Mouse (Mus musculus) neural tube, embryonic 12.5 days (tissue): ENCODE measurements around the gene Adgrl3. TPM values are rescaled to one million over a fixed set of nuclear protein-coding genes. Genes with fewer than 3 reads are reported as not detected.

ENCODE experiments used
- ATAC-seq: fragments of 200-750 bp; cut with Nextera tagmentation; 2 replicates; pipeline ENCODE4 v1.8.0; 2017; ENCODE audit warnings: low read depth, mild to moderate bottlenecking, moderate TSS enrichment, moderate library complexity; ENCODE audit not compliant: low FRiP score
- H3K27ac ChIP-seq: fragments of 300-500 bp; sonication (generic); 2 replicates; pipeline ENCODE4 v1.5.1; 2016
- H3K27me3 ChIP-seq: fragments of 300-500 bp; sonication (generic); replicated peaks from 2 replicates; pipeline ENCODE4 v1.6.1; 2016; ENCODE audit warnings: mild to moderate bottlenecking
- H3K36me3 ChIP-seq: fragments of 300-500 bp; sonication (generic); 2 replicates; pipeline ENCODE4 v1.6.1; 2016; ENCODE audit warnings: mild to moderate bottlenecking
- H3K4me1 ChIP-seq: fragments of 300-500 bp; sonication (generic); 2 replicates; pipeline ENCODE4 v1.6.1; 2016
- H3K4me2 ChIP-seq: fragments of 300-500 bp; sonication (generic); replicated peaks from 2 replicates; pipeline ENCODE4 v1.6.1; 2016; ENCODE audit warnings: mild to moderate bottlenecking
- H3K4me3 ChIP-seq: fragments of 300-500 bp; sonication (generic); 2 replicates; pipeline ENCODE4 v1.5.1; 2016
- H3K9ac ChIP-seq: fragments of 300-500 bp; sonication (generic); 2 replicates; pipeline ENCODE4 v1.6.1; 2016; ENCODE audit warnings: mild to moderate bottlenecking
- H3K9me3 ChIP-seq: fragments of 300-500 bp; sonication (generic); 2 replicates; pipeline ENCODE4 v1.6.1; 2016; ENCODE audit warnings: mild to moderate bottlenecking
- WGBS: fragments of 180-500 bp; shearing (Covaris S2); methylation state at CpG from one replicate; pipeline ENCODE4 v1.1.7; 2016; 5-methylcytosine and 5-hydroxymethylcytosine counted together
- polyA plus RNA-seq: library from polyadenylated mRNA; unstranded; fragments of >200 nt; fragmentation: Nextera tagmentation; extraction: Ambion mirVana; gene quantifications from 2 replicates; pipeline ENCODE4 v1.2.1, GENCODE M21; 2016

Gene Adgrl3
- polyA plus RNA-seq, 1 experiment from 2014 or later: 38.2 TPM

GRCm38 (mm10) chr5:81475406-81475805 is 455.5 kb downstream of the Adgrl3 start:
- ATAC-seq: no peak
- WGBS: 68% methylated on average over 3 of the region's 3 CpGs
- no peaks in the 10 kb centered on the region for H3K9me3 ChIP-seq
- H3K4me3 ChIP-seq: no peak overlapping the region
- no peak overlapping the region for H3K4me2 ChIP-seq
- H3K9ac ChIP-seq: no peak overlapping the region
- H3K27me3 ChIP-seq: no peaks in the 10 kb centered on the region
- no peaks in the 10 kb centered on the region for H3K4me1 ChIP-seq
- H3K36me3 ChIP-seq: no peaks in the 10 kb centered on the region
- H3K27ac ChIP-seq: no peak overlapping the region

GRCm38 (mm10) chr5:81475971-81476606 is 456.2 kb downstream of the Adgrl3 start:
- Histone ChIP-seq H3K9me3 (no peaks in the 10 kb centered on the region), H3K27me3 (no peaks in the 10 kb centered on the region), H3K4me1 (no peaks in the 10 kb centered on the region), H3K27ac (no peak overlapping the region), H3K36me3 (no peaks in the 10 kb centered on the region), H3K4me3 (no peak overlapping the region), H3K4me2 (no peak overlapping the region), H3K9ac (no peak overlapping the region)
- ATAC-seq: no peak
- WGBS: 54% methylated on average over 8 of the region's 8 CpGs

GRCm38 (mm10) chr5:81480911-81481310 is 461.0 kb downstream of the Adgrl3 start:
- 86% methylated on average over 3 of the region's 3 CpGs for WGBS
- Histone ChIP-seq H3K4me1 (no peaks in the 10 kb centered on the region), H3K4me2 (no peak overlapping the region), H3K9ac (no peak overlapping the region), H3K36me3 (no peaks in the 10 kb centered on the region), H3K27me3 (no peaks in the 10 kb centered on the region), H3K4me3 (no peak overlapping the region), H3K9me3 (no peaks in the 10 kb centered on the region), H3K27ac (no peak overlapping the region)
- ATAC-seq: no peak

GRCm38 (mm10) chr5:81483890-81484289 is 464.0 kb downstream of the Adgrl3 start:
- ATAC-seq: no peak
- H3K36me3 ChIP-seq: no peaks in the 10 kb centered on the region
- H3K27ac ChIP-seq: no peak overlapping the region
- no peaks in the 10 kb centered on the region for H3K27me3 ChIP-seq
- no peak overlapping the region for H3K4me3 ChIP-seq
- H3K9me3 ChIP-seq: no peaks in the 10 kb centered on the region
- no peaks in the 10 kb centered on the region for H3K4me1 ChIP-seq
- H3K9ac ChIP-seq: no peak overlapping the region
- 56% methylated on average over 3 of the region's 3 CpGs for WGBS
- no peak overlapping the region for H3K4me2 ChIP-seq

- ATAC-seq: no peak
- Histone ChIP-seq H3K36me3 (no peaks in the 10 kb centered on the region), H3K27ac (no peak overlapping the region), H3K4me1 (no peaks in the 10 kb centered on the region), H3K27me3 (no peaks in the 10 kb centered on the region), H3K9ac (no peak overlapping the region), H3K9me3 (no peaks in the 10 kb centered on the region), H3K4me3 (no peak overlapping the region), H3K4me2 (no peak overlapping the region)
- WGBS: 90% methylated on average over 3 of the region's 3 CpGs
Measured at GRCm38 (mm10) chr5:81501076-81501475, 481.1 kb downstream of the Adgrl3 start.

- H3K27ac ChIP-seq: no peak overlapping the region
- no peaks in the 10 kb centered on the region for H3K36me3 ChIP-seq
- H3K27me3 ChIP-seq: no peaks in the 10 kb centered on the region
- peak overlapping the region; percentile 34; the same call in 1 of the 2 replicates for H3K4me2 ChIP-seq
- no peak overlapping the region for H3K4me3 ChIP-seq
- no peaks in the 10 kb centered on the region for H3K9me3 ChIP-seq
- peak; percentile 39; the same call in 1 of the 2 replicates for ATAC-seq
- peaks cover 17% of the 10 kb centered on the region; the same call in 1 of the 2 replicates for H3K4me1 ChIP-seq
- WGBS: 36% methylated on average over 5 of the region's 5 CpGs
- no peak overlapping the region for H3K9ac ChIP-seq
Measured at GRCm38 (mm10) chr5:81518720-81519496, 499.0 kb downstream of the Adgrl3 start.

GRCm38 (mm10) chr5:81519497-81520382 is 499.8 kb downstream of the Adgrl3 start:
- peak; percentile 76 for ATAC-seq
- no peak overlapping the region for H3K27ac ChIP-seq
- no peak overlapping the region for H3K4me3 ChIP-seq
- H3K9ac ChIP-seq: no peak overlapping the region
- no peaks in the 10 kb centered on the region for H3K9me3 ChIP-seq
- 27% methylated on average over 11 of the region's 11 CpGs for WGBS
- no peaks in the 10 kb centered on the region for H3K36me3 ChIP-seq
- peaks cover 17% of the 10 kb centered on the region; the same call in 1 of the 2 replicates for H3K4me1 ChIP-seq
- H3K27me3 ChIP-seq: no peaks in the 10 kb centered on the region
- peak overlapping the region; percentile 34 for H3K4me2 ChIP-seq

- no peak overlapping the region for H3K4me3 ChIP-seq
- H3K4me2 ChIP-seq: no peak overlapping the region
- ATAC-seq: no peak
- H3K27me3 ChIP-seq: no peaks in the 10 kb centered on the region
- WGBS: 95% methylated on average over 4 of the region's 4 CpGs
- no peaks in the 10 kb centered on the region for H3K36me3 ChIP-seq
- no peaks in the 10 kb centered on the region for H3K9me3 ChIP-seq
- no peak overlapping the region for H3K27ac ChIP-seq
- no peak overlapping the region for H3K9ac ChIP-seq
- H3K4me1 ChIP-seq: peaks cover 17% of the 10 kb centered on the region; the same call in 1 of the 2 replicates
Measured at GRCm38 (mm10) chr5:81522760-81523159, 502.8 kb downstream of the Adgrl3 start.

- H3K4me2 ChIP-seq: no peak overlapping the region
- no peak for ATAC-seq
- WGBS: 77% methylated on average over 12 of the region's 12 CpGs
Measured at GRCm38 (mm10) chr5:81524532-81524961, 504.6 kb downstream of the Adgrl3 start.

GRCm38 (mm10) chr5:81525326-81525725 is 505.4 kb downstream of the Adgrl3 start:
- WGBS: 91% methylated on average over 2 of the region's 2 CpGs

More at GRCm38 (mm10) chr5:81524532-81524961, 504.6 kb downstream of the Adgrl3 start:
- no peak overlapping the region for H3K9ac ChIP-seq
- peaks cover 7% of the 10 kb centered on the region; the same call in 1 of the 2 replicates for H3K4me1 ChIP-seq
- no peaks in the 10 kb centered on the region for H3K36me3 ChIP-seq
- no peak overlapping the region for H3K4me3 ChIP-seq
- no peaks in the 10 kb centered on the region for H3K9me3 ChIP-seq
- H3K27ac ChIP-seq: no peak overlapping the region
- no peaks in the 10 kb centered on the region for H3K27me3 ChIP-seq

GRCm38 (mm10) chr5:81531639-81532038 is 511.7 kb downstream of the Adgrl3 start:
- H3K27me3 ChIP-seq: no peaks in the 10 kb centered on the region
- H3K4me1 ChIP-seq: no peaks in the 10 kb centered on the region
- no peak for ATAC-seq
- H3K4me3 ChIP-seq: no peak overlapping the region
- no peaks in the 10 kb centered on the region for H3K9me3 ChIP-seq
- no peak overlapping the region for H3K27ac ChIP-seq
- H3K36me3 ChIP-seq: no peaks in the 10 kb centered on the region
- H3K4me2 ChIP-seq: no peak overlapping the region
- no peak overlapping the region for H3K9ac ChIP-seq
- 88% methylated on average over 4 of the region's 4 CpGs for WGBS

More at GRCm38 (mm10) chr5:81525326-81525725, 505.4 kb downstream of the Adgrl3 start:
- Histone ChIP-seq H3K36me3 (no peaks in the 10 kb centered on the region), H3K4me3 (no peak overlapping the region), H3K27ac (no peak overlapping the region), H3K9me3 (no peaks in the 10 kb centered on the region), H3K4me1 (no peaks in the 10 kb centered on the region), H3K4me2 (no peak overlapping the region), H3K9ac (no peak overlapping the region), H3K27me3 (no peaks in the 10 kb centered on the region)
- ATAC-seq: no peak

GRCm38 (mm10) chr5:81550211-81550610 is 530.3 kb downstream of the Adgrl3 start:
- Histone ChIP-seq H3K36me3 (no peaks in the 10 kb centered on the region), H3K4me3 (no peak overlapping the region), H3K4me1 (no peaks in the 10 kb centered on the region), H3K27me3 (no peaks in the 10 kb centered on the region), H3K9ac (no peak overlapping the region), H3K4me2 (no peak overlapping the region), H3K27ac (no peak overlapping the region), H3K9me3 (no peaks in the 10 kb centered on the region)
- ATAC-seq: no peak
